Comparison of ENCODE assay signal across 13 mouse cellular contexts in genomic region chr14:46964074-46964872, GRCm38 (mm10).
DNase-seq lines count a peak whose midpoint lies in the region; ATAC-seq and TF ChIP-seq lines count a peak whose summit lies in the region.
"Had no signal": no experiment of that assay in that cellular context is flagged by ENCODE, and none has a peak within 500 bp of the region (broad histone marks: within the 10 kb centered on the region; RNA-seq: fewer than 3 reads in every experiment).

No protein-coding gene starts in this region.

- no peak for TF ChIP-seq CTCF in C2C12 (IDR thresholded peaks at IDR 0.05; ENCODE audit: control insufficient read depth, insufficient read depth, insufficient read length)

- WGBS in kidney, embryonic 15.5 days: 86% methylated on average over 2 of the region's 2 CpGs
- 91% methylated on average over 2 of the region's 2 CpGs for whole genome bisulfite sequencing in embryonic facial prominence, embryonic 10.5 days
- WGBS in limb, embryonic 10.5 days: 87% methylated on average over 2 of the region's 2 CpGs

- no peak overlapping the region for H3K27ac ChIP-seq in kidney, embryonic 15.5 days
- peak overlapping the region; percentile 54; the same call in 1 of the 2 replicates for H3K27ac ChIP-seq in embryonic facial prominence, embryonic 10.5 days (replicated peaks)
- H3K27ac ChIP-seq in limb, embryonic 10.5 days: peak overlapping the region; percentile 68

- H3K79me2 ChIP-seq in C2C12 (ENCODE audit: control insufficient read depth, insufficient read depth): peaks cover 42% of the 10 kb centered on the region

- H3K4me2 ChIP-seq in kidney, embryonic 15.5 days: no peak overlapping the region
- H3K4me2 ChIP-seq: liver, embryonic 11.5 days; lung, embryonic 14.5 days had no signal

- H3K27me3 ChIP-seq in kidney, embryonic 15.5 days: no peaks in the 10 kb centered on the region
- H3K27me3 ChIP-seq in C2C12 (ENCODE audit: control insufficient read depth, insufficient read depth, insufficient read length): no peaks in the 10 kb centered on the region
- H3K27me3 ChIP-seq in embryonic facial prominence, embryonic 10.5 days (replicated peaks; ENCODE audit: low read depth, poor library complexity, severe bottlenecking): no peaks in the 10 kb centered on the region
- H3K27me3 ChIP-seq in limb, embryonic 10.5 days (ENCODE audit: low read depth, poor library complexity, severe bottlenecking): no peaks in the 10 kb centered on the region

- H3K4me1 ChIP-seq in kidney, embryonic 15.5 days: peaks cover 21% of the 10 kb centered on the region
- H3K4me1 ChIP-seq in embryonic facial prominence, embryonic 10.5 days: peaks cover 50% of the 10 kb centered on the region
- H3K4me1 ChIP-seq in limb, embryonic 10.5 days: peaks cover 47% of the 10 kb centered on the region

- DNase-seq in kidney, adult 11 months: no peak
- no peak for DNase-seq in embryonic facial prominence, embryonic 10.5 days (ENCODE audit: low spot score)
- no peak for DNase-seq in limb, embryonic 10.5 days (ENCODE audit: low spot score)
- no peak for DNase-seq in cerebellum, adult 8-10 months
- no peak for DNase-seq in spleen, postnatal 4 days (ENCODE audit: low spot score in 2 of 2)
- DNase-seq: adrenal gland, adult 8-10 months; cerebellum, adult 18-20 months; kidney, postnatal 10 days; lung, embryonic 14.5 days; thymus, postnatal 14 days had no signal

- ATAC-seq in kidney, embryonic 15.5 days (replicated peaks; ENCODE audit: low FRiP score): 0 out of 2 replicates have a peak, but pooled peaks have one; percentile 9

- H3K9ac ChIP-seq in kidney, embryonic 15.5 days: no peak overlapping the region
- H3K9ac ChIP-seq: lung, embryonic 14.5 days had no signal

- peaks cover 8% of the 10 kb centered on the region for H3K79me3 ChIP-seq in C2C12 (ENCODE audit: low read depth)

- H3K4me3 ChIP-seq in kidney, embryonic 15.5 days (replicated peaks): no peak overlapping the region
- no peak overlapping the region for H3K4me3 ChIP-seq in C2C12 (ENCODE audit: insufficient read depth, poor library complexity, severe bottlenecking)
- H3K4me3 ChIP-seq in embryonic facial prominence, embryonic 10.5 days: no peak overlapping the region
- H3K4me3 ChIP-seq in limb, embryonic 10.5 days: no peak overlapping the region

- H3ac ChIP-seq in C2C12 (ENCODE audit: control insufficient read depth, insufficient read length, low read depth): no peak overlapping the region

- H3K36me3 ChIP-seq in kidney, embryonic 15.5 days: no peaks in the 10 kb centered on the region
- H3K36me3 ChIP-seq in C2C12 (ENCODE audit: control insufficient read depth, insufficient read depth): no peaks in the 10 kb centered on the region
- H3K36me3 ChIP-seq in embryonic facial prominence, embryonic 10.5 days (replicated peaks): no peaks in the 10 kb centered on the region
- H3K36me3 ChIP-seq in limb, embryonic 10.5 days: no peaks in the 10 kb centered on the region

- H3K9me3 ChIP-seq in kidney, embryonic 15.5 days (replicated peaks): no peaks in the 10 kb centered on the region
- H3K9me3 ChIP-seq in embryonic facial prominence, embryonic 10.5 days: no peaks in the 10 kb centered on the region
- H3K9me3 ChIP-seq in limb, embryonic 10.5 days (replicated peaks): no peaks in the 10 kb centered on the region

TF ChIP-seq in C2C12, 6 proteins besides CTCF, POLR2A, EP300 and RAD21:
- TF ChIP-seq USF1 (IDR thresholded peaks at IDR 0.05; ENCODE audit: low read depth) (peak; percentile 62), MYOG (IDR thresholded peaks at IDR 0.05; ENCODE audit: control insufficient read depth, extremely low read depth, insufficient read length) (no peak)
TF ChIP-seq in C2C12: peak in this region for 1.
